Mouse (Mus musculus) gastrocnemius, postnatal 4 days (tissue): Measurements from ENCODE around the gene Sdk1. TPM values are rescaled to one million over a fixed set of nuclear protein-coding genes. Genes with fewer than 3 reads are reported as not detected.

Experiments used
- DNase-seq, 2 experiments: peaks; one replicate each; pipeline ENCODE4 v3.0.0; 2021 to 2022; ENCODE audit warnings: low spot score in 2 of 2, mixed read lengths in 2 of 2
- total RNA-seq, 2 experiments: library from RNA; stranded (reverse); gene quantifications; 2 replicates each; pipeline ENCODE4 v1.2.3; 2021

Sdk1 gene
- total RNA-seq, 2 experiments from 2014 or later = 13.5 to 15.7 TPM

- DNase-seq = no peak
Measured at GRCm38 (mm10) chr5:141866042-141866441, 624.8 kb downstream of the Sdk1 start.

- no peak for DNase-seq
Measured at GRCm38 (mm10) chr5:141873751-141874150, 632.5 kb downstream of the Sdk1 start.

GRCm38 (mm10) chr5:141880661-141881060 lies 639.4 kb downstream of the Sdk1 start:
- DNase-seq = no peak

- no peak for DNase-seq
Measured at GRCm38 (mm10) chr5:141884111-141884647, 642.9 kb downstream of the Sdk1 start.

GRCm38 (mm10) chr5:141886006-141886405 lies 644.7 kb downstream of the Sdk1 start:
- DNase-seq = no peak

GRCm38 (mm10) chr5:141889766-141890165 lies 648.5 kb downstream of the Sdk1 start:
- no peak for DNase-seq

GRCm38 (mm10) chr5:141896402-141896801 lies 655.1 kb downstream of the Sdk1 start:
- DNase-seq = no peak

- no peak for DNase-seq
Measured at GRCm38 (mm10) chr5:141897481-141897880, 656.2 kb downstream of the Sdk1 start.

- DNase-seq = no peak
Measured at GRCm38 (mm10) chr5:141899751-141900150, 658.5 kb downstream of the Sdk1 start.

- no peak for DNase-seq
Measured at GRCm38 (mm10) chr5:141902544-141903250, 661.4 kb downstream of the Sdk1 start.

GRCm38 (mm10) chr5:141910444-141910843 lies 669.2 kb downstream of the Sdk1 start:
- DNase-seq = no peak

- no peak for DNase-seq
Measured at GRCm38 (mm10) chr5:141910886-141911285, 669.6 kb downstream of the Sdk1 start.

- no peak for DNase-seq
Measured at GRCm38 (mm10) chr5:141912881-141913280, 671.6 kb downstream of the Sdk1 start.

GRCm38 (mm10) chr5:141916954-141917353 lies 675.7 kb downstream of the Sdk1 start:
- peak in 1 of 2 experiments; percentile 18 for DNase-seq

- DNase-seq = no peak
Measured at GRCm38 (mm10) chr5:141939000-141939399, 697.7 kb downstream of the Sdk1 start.

GRCm38 (mm10) chr5:141940636-141941035 lies 699.3 kb downstream of the Sdk1 start:
- no peak for DNase-seq

GRCm38 (mm10) chr5:141950791-141951190 lies 709.5 kb downstream of the Sdk1 start:
- no peak for DNase-seq

- no peak for DNase-seq
Measured at GRCm38 (mm10) chr5:141952270-141952669, 711.0 kb downstream of the Sdk1 start.

- DNase-seq = no peak
Measured at GRCm38 (mm10) chr5:141952708-141953490, 711.6 kb downstream of the Sdk1 start.

- DNase-seq = no peak
Measured at GRCm38 (mm10) chr5:141971071-141971470, 729.8 kb downstream of the Sdk1 start.

GRCm38 (mm10) chr5:141979511-141979910 lies 738.2 kb downstream of the Sdk1 start:
- no peak for DNase-seq

GRCm38 (mm10) chr5:141980746-141981145 lies 739.5 kb downstream of the Sdk1 start:
- DNase-seq = no peak
